Mouse (Mus musculus): Measurements from ENCODE around the gene Wdr78.

Wdr78 gene

DNA sequence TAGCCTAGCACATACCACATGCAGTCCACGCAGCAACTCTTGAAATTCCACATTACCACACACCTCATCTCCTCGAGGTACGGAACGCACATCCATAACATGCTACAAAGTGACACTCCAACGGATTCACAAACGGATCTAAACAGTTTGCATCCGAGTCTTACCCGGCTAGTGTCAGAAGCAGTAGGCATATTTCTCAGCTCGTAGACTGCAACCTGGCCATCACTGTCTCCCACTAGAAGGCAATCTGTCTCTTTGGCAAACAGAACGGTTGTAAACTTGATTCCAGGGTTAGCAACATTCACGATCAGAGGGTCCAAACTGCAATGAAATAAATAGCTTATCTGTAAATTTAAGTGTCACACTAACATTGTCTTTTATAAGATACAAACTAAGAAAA, 66.3 kb downstream of the Wdr78 start:
- DNase-seq (ENCODE audit: low spot score) = no peak

DNA sequence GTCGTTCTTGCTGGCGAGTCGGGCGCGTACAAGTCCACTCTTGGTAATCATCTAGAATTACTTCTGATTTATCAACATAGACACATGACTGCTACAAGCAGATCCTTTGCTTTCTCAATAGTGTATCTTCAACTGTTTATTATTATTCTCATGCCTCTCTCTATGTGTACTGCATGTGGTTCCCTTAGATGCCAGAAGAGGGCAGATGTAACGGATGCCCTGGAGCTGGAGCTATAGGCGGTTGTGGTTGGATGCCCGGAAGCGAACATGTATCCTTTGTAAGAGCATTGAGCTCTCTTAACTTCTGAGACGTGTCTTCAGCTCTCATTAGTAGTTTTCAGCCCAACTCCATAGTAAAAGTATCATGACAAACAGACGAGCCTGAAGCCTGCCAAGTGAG, 71.4 kb downstream of the Wdr78 start:
- no peak for DNase-seq (ENCODE audit: low spot score)

DNA sequence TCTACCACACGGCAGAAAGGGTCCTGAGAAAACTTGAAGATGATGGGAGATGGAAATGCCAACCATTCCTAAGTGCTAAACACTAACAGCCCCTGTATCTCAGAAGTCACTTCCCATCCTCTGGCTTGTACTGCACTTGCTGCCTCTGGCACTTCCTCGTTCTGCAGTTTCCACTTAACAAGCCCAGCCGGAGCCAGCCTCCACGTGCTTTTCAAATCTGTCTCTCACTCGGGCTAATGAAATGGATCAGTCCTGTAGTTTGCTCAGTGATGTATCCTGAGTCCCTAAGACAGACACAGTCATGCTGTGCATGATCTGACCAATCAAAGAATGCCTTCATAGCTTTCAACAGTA, 74.5 kb downstream of the Wdr78 start:
- no peak for DNase-seq (ENCODE audit: low spot score)

DNA sequence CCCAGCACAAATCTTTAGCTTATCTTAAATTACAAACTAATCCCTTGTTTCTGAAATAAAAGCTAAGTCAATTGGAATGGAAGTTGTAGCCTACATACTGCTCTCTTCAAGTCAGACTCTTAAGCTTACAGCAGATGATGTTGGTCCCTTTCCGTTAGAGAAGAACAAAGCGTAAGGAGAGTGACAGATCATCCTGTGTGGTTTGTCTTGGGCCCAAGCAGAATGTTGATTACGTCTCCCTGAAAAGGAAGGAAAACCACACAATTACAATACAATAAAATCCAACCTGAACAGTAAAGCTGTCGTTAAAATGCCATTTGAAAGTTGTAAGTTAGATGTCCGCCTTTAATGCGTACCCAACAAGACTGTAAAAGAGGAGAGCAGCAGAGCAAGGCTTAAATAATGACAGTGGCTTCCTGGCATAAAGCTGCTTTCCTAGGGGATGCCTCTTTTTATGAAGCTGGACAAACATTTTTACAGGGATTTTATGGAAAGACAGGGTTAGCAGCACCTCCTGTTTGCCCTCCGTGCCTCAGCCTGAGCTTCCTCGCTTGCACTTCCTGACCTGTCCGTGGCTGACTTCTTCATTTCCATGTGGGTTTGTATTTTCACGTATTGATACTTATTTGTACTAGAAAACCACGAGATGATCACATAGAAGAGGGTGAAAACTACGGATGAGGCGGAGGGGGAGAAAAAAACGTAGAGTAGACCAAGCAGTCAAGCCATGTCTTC, 75.1 kb downstream of the Wdr78 start:
- no peak for DNase-seq (ENCODE audit: low spot score)

DNA sequence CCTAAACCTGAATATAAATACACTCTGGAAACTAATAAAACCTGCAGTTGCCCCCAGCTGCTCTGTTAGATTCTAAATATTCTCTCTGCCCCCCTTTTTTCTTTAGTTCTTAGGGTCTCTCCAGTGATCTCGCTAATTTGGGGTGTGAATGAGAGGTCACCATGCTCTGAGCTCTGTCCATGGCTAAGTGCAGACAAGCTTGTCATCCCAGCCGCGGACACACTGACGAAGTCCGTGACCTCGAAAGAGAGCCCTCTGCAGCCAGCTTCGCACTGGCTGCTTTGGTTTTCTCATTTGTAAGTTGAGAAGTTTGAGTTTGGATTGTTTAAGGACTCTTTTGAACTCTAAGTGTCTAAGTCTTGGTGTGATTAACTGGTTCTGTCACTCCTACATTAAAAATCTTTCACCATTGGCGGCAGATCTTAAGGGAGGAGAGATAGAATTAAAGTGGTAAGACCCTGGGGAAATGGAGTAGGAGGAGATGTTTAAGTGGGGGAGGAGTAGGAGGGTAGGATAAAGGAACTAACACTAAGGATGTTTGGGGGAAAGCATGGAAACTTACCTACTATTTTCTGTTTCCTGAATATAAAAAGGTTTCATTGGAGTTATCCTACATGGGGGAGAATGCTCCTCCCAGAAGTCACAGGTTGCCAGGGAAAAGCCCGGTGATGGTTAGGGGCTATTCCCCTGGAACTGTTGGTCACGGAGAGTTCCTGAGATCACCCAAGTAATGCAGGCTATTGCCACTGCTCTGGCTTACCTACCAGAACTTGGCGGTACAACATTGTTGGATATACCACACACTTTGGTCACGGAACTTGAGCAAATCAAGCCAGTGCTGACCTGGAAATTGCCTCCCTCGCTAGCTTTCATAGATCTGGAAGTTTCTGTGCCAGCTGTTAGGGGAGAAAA, 85.9 kb downstream of the Wdr78 start:
- peak; percentile 13 for DNase-seq (ENCODE audit: low spot score)

DNA sequence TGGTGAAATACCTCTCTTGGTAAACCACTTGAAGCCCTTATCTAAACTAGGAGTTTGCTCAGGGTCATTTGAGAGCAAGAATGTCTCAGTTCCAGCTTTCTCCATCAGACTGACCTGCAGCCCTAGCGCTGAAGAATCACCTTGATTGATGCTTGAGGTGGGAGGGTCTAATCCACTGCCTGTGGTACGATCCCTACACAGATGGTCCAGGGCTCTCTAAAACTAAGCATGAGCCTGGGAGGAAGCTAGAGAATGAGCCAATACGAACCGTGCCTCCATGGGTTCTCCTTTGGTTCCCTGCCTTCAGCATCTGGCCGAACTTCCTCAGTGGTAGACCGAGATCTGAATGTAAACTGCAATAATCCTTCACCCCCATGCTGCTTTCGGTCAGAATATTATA, 86.6 kb downstream of the Wdr78 start:
- DNase-seq (ENCODE audit: low spot score) = no peak

GRCm38 (mm10) chr4:103026621-103027020, 87.7 kb downstream of the Wdr78 start, which contains the start of gene Insl5:
Insl5 (minus strand) TSS chr4:103026842.
- DNase-seq (ENCODE audit: low spot score) = no peak

DNA sequence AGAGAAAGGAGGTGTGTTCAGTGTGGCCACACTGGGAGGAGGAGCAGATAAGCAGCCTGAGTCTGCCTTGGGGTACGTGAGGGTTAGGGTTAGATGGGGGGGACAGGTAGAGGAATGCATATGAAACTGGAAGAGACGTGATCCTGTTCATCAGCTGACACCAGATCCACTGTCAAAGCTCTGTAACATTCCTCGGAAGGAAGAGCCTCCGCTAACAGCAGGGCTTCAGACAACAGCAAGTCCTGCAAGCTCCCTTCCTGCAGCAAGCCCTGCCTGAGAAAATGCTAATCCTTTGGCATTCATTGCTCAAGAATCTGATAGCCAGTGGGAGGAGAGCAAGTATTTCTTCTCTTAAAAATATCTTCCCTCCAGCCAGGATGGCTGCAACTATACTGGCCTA, 100.9 kb downstream of the Wdr78 start:
- peak; percentile 53 for DNase-seq (ENCODE audit: low spot score)

GRCm38 (mm10) chr4:103011823-103012222, 102.5 kb downstream of the Wdr78 start:
- DNase-seq (ENCODE audit: low spot score) = peak; percentile 51

- DNase-seq (ENCODE audit: low spot score) = no peak
Observed at GRCm38 (mm10) chr4:103010734-103011133, 103.6 kb downstream of the Wdr78 start.

- DNase-seq (ENCODE audit: low spot score) = peak; percentile 36
Observed at GRCm38 (mm10) chr4:103006943-103007418, 107.4 kb downstream of the Wdr78 start.

- no peak for DNase-seq (ENCODE audit: low spot score)
Observed at GRCm38 (mm10) chr4:103006266-103006665, 108.1 kb downstream of the Wdr78 start.

DNA sequence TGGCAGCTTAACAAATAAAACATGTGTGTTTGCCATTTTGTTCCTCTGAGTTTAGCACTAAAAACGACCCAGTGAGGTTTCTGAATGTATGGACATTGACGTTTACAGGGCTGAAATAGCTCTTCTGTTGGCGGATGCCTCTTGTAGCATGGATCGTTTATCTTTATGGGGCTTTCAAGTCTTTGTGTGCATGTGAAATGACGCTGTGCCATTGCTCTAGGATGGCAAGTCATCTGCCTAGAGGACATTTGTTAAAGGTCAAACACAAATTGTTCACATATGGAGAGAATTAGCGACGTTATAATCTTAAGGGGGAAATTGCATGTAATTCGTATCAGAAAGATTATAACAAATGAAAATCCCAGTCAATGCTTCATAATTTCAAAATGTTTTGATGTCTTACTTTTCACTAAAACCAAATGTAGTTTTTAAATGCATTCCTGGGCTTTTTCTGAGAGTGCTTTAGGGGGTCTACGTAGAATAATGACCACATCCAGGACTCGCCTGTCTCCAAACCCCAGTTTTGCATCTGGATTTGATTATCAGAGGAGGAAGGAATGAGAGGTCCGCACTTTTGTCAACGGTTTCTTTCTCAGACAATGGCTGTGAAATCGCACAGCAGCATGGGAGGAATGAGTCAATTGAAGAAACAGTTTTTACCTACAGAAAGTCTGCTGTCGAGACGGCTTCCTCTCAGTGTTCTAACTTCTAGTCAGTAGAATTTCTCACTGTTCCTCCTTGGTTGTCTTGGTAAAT, 109.0 kb downstream of the Wdr78 start:
- peak; percentile 75 for DNase-seq (ENCODE audit: low spot score)

DNA sequence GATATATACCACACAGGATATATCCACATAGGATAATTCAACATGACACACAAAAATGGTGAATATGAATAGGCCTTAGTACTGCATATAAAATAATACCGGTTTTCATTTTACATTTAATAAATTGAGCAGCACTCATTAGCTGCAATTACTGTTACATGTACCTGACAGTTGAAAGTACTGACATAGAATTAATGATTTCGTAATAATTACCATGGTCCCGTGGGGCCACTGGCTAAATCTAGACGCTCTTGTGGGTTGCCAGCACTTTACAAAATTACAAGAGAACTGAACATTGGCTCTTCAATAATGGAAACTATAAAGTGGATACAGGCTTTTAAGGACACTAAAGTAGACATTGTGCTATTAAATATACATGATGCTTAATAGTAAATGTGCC, 109.7 kb downstream of the Wdr78 start:
- no peak for DNase-seq (ENCODE audit: low spot score)

DNA sequence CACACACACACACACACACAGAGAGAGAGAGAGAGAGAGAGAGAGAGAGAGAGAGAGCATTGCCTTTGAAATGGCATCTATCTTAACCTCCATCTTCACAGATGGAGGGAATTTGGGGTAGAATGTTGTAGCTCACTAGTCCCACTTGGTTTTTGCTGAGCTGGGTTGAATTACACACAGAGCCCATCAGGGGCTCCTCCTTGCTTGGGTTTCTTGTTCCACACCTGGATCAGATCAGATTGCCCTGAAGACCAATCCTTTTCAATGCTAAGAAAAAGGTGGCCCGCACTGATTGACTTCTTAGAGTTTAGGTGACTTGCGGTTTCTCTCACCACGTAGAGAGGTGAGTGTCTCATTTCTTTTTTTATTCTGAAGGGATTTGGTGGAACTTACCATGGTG, 122.7 kb downstream of the Wdr78 start:
- no peak for DNase-seq (ENCODE audit: low spot score)

DNA sequence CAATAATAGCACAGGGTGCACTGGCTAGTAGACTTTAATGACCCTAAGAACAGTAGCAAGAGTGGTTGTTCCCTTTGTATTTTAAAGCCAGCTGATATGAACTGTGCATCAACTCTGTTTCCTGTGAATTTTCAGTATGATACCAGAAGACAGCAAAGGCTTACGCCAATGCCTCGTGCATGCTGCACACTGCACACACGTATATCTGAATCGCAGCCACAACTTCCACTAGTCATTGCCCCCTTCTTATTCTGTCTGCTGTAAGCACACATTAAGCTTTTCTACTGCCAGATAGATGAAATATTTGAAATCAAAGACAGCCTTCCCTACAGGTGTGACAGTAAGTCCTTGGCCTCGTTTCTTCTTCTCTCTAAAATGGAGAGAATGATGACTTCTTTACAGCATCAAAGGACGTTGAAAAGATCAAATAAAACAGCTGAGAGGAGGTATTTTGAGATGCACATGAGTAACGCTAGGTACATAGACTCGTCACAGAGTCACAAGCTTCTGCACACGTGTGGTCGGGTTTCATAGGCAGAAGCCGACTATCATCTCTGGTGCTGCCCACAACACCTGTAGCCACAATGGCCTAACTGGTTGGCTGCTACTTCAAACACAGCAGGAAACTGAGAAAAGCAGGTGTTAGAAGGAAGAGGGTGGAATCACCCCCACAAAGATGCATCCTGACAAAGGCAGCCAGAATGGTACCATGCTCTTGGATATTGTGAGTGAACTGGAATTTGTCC, 123.6 kb downstream of the Wdr78 start:
- no peak for DNase-seq (ENCODE audit: low spot score)

GRCm38 (mm10) chr4:102990016-102990415, 124.3 kb downstream of the Wdr78 start:
- no peak for DNase-seq (ENCODE audit: low spot score)

DNA sequence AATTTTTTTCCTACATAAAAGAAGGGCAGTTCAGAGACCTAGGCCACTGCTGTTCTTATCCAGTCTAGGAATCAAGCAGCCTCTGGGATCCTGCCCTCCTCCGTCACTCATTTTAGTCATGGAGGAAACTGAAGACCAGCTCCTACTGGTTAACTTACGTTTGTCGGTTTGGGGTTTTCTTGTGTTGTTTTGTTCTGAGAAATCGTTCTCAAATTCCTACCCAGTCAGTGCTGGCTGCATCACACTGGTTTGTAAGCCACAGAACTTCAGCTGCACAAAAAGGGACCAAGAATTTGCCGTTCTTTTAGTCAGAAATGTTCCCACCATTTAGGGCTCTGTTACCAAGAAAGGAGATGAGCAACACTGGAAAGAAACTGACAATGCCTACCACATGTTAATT, 125.0 kb downstream of the Wdr78 start:
- no peak for DNase-seq (ENCODE audit: low spot score)

DNA sequence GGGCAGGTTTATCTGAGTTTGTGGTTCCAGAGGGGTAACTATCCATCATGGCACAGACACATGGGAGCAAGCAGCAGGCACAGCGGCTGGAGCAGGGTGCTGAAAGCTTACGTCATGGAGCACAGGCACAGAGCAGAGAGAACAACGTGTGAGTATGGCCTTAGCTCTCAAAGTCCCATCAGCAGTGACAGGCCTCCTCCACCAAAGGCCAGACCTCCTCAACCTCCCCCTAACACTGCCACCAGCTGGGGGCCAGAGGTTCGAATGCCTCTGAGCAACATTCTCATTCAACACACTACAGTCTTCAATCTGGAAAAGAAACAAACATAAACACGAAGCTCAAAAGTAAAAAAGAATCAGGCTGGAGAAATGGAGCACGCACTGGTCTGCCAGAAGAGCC, 125.8 kb downstream of the Wdr78 start:
- no peak for DNase-seq (ENCODE audit: low spot score)

All from embryo, embryonic 10.5 days (tissue).